Mouse (Mus musculus) urinary bladder, postnatal 10 days (tissue): ENCODE data around the gene Chst5.
"Not testable (repeated sequence)": the region's sequence is repeated elsewhere in the genome, so short reads cannot be mapped to it uniquely, and the experiment has no call there.

Experiments
- DNase-seq: peaks from one replicate; pipeline ENCODE4 v3.0.0; 2022; ENCODE audit warnings: low spot score

Gene Chst5

GRCm38 (mm10) chr8:111909621-111910450 is at the start of gene Chst5:
TSS of gene Chst5 (minus strand) at chr8:111910447.
- DNase-seq, result no peak

DNA sequence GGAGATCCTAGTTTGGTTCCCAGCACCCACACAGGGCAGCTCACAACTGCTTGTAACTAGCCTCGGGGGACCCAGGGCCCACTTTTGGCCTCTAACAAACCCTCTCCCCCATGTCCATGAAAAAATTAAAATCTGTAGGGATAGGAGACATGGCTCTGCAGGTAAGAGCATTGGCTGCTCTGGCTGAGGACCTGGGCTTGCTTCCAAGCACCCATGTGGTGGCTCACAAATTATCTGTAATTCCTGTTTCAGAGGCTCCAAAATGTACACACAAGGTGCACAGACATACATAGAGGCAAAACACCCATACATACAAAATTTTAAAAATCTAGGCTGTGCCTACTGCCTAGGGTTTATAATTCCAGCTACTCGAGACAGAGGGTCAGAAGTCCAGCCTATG is 47.0 kb upstream of the Chst5 start:
- DNase-seq, result no peak

DNA sequence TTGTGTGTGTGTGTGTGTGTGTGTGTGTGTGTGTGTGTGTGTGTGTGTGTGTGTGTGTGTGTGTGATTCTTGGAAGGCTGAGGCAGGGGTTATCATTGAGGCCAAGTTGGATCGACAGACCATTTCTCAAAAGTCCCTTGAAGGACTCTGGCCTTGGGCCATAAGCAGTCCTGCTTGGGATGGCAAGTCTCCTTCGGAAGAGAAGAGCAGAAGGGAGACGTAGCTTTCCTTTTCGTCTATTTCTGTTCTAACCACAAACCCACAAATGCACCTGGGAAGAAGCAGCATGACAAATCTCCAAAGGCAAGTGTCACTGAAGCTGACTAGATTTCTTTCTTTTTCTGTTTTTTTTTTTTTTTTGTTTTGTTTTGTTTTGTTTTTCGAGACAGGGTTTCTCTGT is 45.6 kb upstream of the Chst5 start:
- DNase-seq, result no peak

- no peak for DNase-seq
Measured at GRCm38 (mm10) chr8:111954844-111955594, 44.8 kb upstream of the Chst5 start.

DNA sequence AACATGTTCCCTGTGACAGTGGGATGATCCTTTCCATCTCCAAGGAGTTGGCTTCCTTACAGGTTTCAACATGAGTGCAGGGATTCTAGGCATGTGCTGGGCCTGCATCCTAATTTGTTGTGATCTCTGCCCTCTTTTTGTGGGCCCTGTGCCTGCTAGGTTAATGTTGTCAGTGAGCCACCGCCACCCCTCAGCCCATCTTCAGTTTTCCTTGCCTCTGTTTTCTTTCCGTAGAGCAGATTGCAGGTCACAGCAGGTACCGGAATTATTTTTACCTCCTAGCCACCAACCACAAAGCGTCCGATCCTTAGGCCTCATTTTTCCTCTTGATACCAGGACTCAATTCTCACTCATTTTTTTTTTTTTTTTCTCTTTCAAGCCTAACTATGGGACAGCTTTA is 41.7 kb upstream of the Chst5 start:
- no peak for DNase-seq

DNA sequence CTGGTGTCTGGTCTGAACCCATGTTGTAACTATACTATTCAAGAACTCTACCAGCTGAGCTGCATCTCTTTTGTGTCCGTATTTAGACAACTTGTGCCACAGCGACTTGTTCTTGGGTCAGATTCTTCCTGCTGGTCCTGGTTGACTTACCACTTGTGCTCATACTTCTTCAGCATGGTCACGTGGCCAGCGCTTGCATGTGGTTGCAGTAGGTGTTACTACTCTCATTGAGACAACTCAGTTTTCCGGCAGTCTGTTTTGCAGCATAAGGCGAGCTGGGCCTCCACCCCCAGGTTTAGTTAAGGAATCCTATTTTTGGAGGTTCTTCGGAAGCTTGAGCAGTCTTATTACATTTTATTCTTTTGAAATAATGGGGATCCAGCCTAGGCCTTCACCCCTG is 41.1 kb upstream of the Chst5 start:
- DNase-seq, result no peak

DNA sequence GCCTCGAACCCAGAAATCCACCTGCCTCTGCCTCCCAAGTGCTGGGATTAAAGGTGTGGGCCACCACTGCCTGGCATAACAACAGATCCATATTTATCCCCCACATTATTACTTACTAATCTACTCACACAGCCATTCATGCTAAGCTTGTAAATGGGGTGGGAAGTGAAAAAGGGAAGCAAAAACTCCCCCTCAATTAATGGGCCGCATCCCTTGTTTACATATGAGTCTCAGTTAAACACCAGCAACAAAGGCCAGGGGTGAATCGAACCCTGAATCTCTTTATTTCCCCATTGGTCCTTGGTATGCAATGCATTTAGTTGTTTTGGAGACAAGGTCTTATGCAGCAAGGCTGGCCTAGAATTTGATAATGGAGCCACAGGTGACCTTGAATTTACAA is 40.6 kb upstream of the Chst5 start:
- no peak for DNase-seq

GRCm38 (mm10) chr8:111947954-111948353 is 37.7 kb upstream of the Chst5 start:
- DNase-seq, result no peak

GRCm38 (mm10) chr8:111947144-111947543 is 36.9 kb upstream of the Chst5 start:
- no peak for DNase-seq

DNA sequence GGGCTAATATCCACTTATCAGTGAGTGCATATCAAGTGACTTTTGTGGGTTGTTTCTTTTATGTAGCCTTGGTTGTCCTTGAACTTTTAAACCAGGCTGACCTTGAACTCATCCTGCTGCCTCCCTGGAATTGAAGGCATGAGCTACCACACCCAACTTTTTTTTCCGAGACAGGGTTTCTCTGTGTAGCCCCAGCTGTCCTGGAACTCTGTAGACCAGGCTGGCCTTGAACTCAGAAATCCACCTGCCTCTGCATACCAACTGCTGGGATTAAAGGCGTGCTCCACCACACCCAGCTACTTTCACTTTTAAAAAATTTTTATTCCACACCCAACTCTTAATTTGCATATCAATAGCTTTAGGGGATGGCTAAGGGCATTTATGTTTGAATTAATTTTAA is 33.3 kb upstream of the Chst5 start:
- no peak for DNase-seq

GRCm38 (mm10) chr8:111941101-111941454 is 30.8 kb upstream of the Chst5 start:
- no peak for DNase-seq

GRCm38 (mm10) chr8:111940171-111941100 is 30.2 kb upstream of the Chst5 start, which contains the start of gene Gabarapl2:
TSS of gene Gabarapl2 (plus strand) at chr8:111940703.
- DNase-seq, result peak; percentile 90

GRCm38 (mm10) chr8:111939516-111940142 is 29.4 kb upstream of the Chst5 start:
- DNase-seq, result no peak

GRCm38 (mm10) chr8:111938076-111938985 is 28.1 kb upstream of the Chst5 start:
- DNase-seq, result not testable (repeated sequence)

- no peak for DNase-seq
Measured at GRCm38 (mm10) chr8:111937184-111937583, 26.9 kb upstream of the Chst5 start.

DNA sequence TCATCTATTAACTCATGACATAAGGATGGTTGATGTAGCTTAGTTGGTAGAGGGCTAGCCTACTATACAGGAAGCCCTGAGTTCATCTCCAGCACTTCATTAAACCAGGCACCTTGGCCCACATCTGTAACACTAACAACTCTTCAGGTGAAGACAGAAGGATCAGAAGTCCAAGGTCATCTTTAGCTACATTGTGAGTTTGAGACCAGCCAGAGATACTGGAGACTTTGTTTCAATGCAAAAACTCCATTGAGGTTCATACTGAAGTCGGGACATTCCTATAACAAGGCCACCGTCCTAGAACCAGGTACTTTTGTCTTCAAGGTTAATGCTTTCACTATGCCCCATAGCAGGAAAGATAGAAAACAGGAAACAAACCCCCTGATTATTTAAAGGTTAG is 24.0 kb upstream of the Chst5 start:
- DNase-seq, result no peak

DNA sequence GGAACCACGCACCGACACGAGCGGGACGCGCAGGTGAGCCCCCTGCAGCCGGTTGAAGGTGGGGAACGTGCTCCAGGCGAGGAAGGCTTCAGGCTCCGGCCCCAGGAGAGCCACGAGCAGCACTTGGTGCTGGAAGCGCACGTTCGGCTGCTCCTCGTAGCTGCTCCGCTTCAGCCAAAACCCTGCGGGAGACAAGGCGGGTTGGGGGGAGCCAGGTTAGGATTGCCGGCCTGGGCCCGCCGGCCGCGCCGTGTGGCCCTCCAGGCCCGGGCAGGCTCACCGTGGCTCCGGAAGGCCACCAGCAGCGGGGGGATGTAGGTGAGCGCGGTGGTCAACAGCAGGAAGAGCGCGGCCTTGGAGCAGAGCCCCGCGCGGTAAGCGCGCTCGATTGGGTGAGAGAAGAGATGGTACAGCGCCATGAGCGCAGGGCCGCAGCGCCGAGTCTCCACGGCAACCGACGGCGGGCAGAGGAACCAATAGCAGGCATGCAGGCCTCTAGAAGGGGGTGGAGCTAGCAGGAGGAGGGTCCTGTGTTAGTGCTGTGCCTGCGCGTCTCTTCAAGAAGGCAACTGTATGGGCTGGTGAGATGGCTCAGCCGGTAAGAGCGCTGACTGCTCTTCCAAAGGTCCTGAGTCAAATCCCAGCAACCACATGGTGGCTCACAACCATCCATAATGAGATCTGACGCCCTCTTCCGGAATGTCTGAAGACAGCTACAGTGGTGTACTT is 23.3 kb upstream of the Chst5 start, which contains the start of gene Tmem231:
TSS of gene Tmem231 (minus strand) at position 534 of the 729 bp plus-strand sequence.
- DNase-seq, result peak; percentile 49

DNA sequence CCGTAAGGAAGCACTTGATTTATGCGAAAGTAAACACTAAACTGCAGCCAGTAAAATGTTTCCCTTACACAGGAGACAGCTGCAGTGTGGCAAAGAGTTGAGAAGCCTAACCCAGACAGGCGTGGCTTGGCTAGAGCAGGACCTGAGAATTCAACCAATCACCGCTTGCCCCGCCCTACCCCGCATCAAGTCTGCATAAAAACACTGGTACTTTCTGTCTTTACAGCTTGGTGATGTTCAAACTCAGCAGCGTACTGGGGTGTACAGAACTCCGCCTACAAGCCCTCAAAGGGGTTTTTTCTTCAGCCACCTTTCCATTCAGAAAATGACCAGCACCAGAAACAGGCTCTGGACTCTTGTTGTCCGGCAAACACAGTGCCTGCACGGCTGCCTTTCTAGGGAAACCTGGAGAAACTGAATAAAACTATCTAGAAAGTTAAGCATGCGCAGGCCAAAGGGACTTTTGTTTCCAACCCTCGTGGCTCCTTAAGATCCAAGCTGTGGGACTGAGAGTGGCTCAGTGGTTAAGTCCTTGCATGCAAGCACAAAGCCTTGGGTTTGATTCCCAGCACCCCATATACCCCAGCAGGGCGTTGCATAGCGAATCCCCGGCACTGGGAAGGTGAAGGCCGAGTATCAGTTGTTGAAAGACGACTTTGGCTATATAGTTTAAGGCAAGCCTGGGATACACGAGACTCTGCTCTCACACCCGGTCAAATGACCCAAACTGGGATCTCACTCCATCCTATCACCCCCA is 22.5 kb upstream of the Chst5 start:
- DNase-seq, result no peak

DNA sequence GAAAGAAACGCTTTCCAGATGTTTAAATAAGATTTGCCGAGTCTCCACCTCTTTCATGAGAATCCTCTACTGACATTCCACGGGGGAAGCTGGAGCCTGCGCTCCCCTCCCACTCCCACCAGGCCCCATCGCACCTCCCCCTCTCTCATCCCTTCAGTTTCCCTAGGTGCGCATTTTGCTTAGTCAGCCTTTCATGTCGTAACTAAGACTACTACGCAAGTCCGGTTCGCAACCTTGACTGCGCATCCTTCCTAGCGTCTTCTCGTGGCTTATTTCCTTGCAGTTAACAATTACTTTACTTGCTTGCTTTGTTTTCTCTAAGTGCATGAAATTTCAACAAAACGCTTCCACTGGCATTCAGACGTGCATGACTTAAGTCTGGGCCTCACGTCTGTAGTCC is 21.5 kb upstream of the Chst5 start:
- no peak for DNase-seq
